Mouse (Mus musculus) left cerebral cortex, postnatal 4 days (tissue): ENCODE measurements around the gene Eif2d. TPM values are rescaled to one million over a fixed set of nuclear protein-coding genes. Genes with fewer than 3 reads are reported as not detected.

Experiments
- DNase-seq: peaks from one replicate; pipeline ENCODE4 v3.0.0-alpha.2; 2022
- intact Hi-C: fragments of 180-260 bp; cut with DNase I; formaldehyde crosslinking; loops from one replicate; pipeline ENCODE4 v1.15.1; 2025
- total RNA-seq, 2 experiments: library from RNA; stranded (reverse); gene quantifications; 2 replicates each; pipeline ENCODE4 v1.2.3; 2021

Eif2d gene
- total RNA-seq, 2 experiments from 2014 or later = 40.8 to 45.0 TPM

DNA sequence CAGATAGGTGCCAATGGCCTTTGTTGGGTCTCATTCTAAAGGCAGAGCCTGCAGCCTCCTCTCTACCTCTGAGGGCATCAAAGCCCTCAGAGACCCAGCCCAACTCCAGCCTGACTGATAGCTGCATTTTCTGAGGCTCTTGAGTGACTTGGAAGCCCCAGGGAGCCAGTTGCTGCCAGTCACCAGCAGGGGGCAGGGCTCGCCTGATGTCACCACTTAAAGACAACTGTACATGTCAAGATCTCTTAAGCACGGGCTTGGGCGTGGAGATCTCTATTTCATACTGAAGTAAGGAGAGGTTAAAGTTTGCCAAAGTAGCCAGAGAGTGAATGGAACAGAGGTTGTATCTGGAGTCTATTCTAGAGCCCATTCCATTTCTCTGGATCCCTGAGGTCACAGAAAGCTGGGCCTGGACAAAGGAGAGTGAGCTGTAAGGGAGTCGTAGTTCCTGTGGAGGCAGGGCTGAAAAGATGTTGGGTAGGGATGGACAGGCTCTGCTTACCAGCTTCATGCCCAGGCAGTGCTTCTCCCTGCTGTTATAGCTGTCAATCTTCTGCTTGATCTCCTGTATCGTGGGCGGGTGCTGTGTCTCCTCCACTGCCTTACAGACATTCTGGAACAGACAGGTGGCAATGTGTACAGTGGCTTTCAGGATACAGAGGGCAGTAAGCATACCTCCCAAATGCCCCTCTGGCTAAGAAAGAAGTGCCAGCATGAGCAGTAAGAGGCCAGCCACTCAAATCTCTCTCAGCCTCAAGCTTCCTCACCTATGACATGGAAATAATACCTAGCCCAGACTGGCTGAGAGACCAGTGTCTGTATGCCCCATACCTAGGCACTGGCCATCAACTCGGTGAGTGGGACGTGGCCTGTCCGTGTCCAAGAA, 28.9 kb downstream of the Eif2d start:
- peak; percentile 82 for DNase-seq
- intact Hi-C loops = loop anchor here (2.0 kb wide), 1 partner anchor 63 kb away; the partner anchor contains the start of gene Rassf5

DNA sequence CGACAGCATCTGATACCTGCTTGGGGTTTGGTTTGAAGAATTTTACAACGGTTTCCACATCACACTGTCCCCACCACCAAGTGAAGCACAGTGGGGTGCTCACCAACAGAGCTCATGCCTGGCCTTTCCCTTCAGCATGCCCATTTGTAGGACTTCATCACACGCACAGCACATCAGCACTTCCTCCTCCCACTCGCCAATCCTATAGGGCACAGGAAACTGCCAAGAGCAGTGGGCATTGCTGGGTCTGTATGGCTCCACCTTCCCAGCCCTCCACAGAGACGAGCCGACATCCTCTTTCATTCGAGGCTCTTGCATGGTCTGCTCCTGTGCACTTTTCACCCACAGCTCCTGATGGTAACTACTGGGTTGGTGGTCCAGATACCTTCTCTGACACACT, 30.2 kb downstream of the Eif2d start:
- DNase-seq = no peak
- intact Hi-C loops = no loop called here

- no peak for DNase-seq
- intact Hi-C loops = no loop called here
These were observed 31.4 kb downstream of the Eif2d start for GRCm38 (mm10) chr1:131184253-131184955.

DNA sequence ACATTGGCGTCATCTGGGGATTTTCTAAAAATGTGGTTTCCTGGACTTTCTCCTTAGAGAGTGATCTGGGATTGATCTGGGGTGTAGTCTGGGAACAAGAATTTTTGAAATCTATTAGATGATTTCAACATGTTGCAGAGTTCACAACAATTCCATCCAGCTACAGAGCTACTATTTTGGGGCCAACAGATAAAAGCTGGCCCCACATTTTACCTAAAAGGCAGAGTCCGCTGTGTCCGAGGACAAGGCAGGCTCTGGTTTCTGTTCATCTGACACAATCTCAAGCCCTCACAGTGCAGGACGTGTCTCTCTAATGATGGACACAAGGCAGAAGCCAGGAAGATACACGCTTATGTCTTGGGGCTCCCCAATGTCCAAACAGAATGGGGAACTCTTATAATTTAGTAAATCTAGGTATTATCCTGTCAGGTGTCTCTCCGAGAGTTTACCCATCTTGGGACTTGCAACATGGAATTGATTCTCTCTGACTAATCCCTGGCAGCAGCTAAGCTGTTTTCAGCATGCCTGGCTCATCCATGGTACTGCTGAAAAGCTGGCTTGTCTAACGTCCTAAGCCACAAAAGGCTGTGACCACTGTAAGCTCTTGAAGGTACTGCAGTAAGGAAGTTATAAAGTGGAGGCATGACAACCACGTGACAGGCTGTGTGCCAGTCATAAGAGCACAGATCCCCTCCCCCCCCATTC, 32.1 kb downstream of the Eif2d start:
- intact Hi-C loops = no loop called here
- no peak for DNase-seq

DNA sequence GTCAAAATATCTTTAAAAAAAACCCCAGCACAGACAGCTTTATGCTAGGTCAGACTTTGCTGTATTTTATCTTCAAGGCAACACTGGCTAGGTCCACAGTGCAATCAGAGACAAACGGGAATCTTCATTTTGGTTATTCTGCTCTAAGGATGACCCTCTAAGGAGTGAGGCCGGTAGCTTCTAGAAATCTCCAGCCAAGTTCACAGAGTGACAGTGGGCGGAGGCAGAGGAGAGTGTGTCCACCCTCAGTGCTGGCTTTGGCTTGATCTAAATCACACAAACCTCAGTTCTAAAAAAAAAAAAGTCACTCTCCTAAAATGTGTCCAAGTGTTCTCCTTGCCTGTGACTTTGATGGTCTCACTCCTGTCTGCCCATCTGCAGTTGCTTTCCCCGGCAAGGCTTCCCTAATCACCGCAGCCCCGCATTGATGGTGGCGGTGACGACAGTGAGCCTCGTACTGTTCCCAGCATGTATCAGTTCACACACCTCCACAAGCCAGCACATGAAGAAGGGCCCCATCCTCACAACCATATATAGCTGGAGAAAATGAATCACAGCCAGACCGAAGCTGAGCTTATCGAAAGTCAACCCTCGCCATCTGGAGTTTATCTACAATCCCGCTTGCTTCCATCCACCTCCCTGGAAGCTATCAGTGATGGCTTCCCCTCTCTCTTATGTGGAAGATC, 33.0 kb downstream of the Eif2d start:
- intact Hi-C loops = no loop called here
- no peak for DNase-seq

- intact Hi-C loops = no loop called here
These were observed 34.0 kb downstream of the Eif2d start for GRCm38 (mm10) chr1:131186995-131187394.

GRCm38 (mm10) chr1:131187856-131188255, 34.9 kb downstream of the Eif2d start:
- no peak for DNase-seq
- intact Hi-C loops = no loop called here

More at GRCm38 (mm10) chr1:131186995-131187394, 34.0 kb downstream of the Eif2d start:
- no peak for DNase-seq

DNA sequence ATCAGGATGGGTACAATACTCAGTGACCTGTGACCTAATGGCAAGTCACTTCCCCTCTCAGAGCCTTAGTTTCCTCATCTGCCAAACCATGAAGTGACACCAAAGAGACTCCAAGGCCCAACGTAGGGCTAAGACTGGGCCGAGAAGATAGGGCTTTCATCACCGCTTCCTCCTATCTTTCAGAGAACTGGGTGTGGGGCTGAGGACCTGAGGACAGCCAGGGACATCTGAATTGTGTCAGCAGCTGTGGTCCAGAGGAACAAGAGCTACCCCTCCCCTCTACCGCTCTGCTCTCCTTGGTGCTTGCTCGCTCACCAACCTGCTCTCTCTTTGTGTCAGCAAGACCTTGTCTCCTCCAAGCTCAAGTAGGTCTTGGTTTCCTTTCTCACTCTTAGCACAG, 35.7 kb downstream of the Eif2d start:
- intact Hi-C loops = no loop called here
- DNase-seq = no peak

GRCm38 (mm10) chr1:131193746-131194145, 40.8 kb downstream of the Eif2d start:
- intact Hi-C loops = no loop called here

GRCm38 (mm10) chr1:131195653-131196052, 42.7 kb downstream of the Eif2d start:
- intact Hi-C loops = no loop called here
- no peak for DNase-seq

More at GRCm38 (mm10) chr1:131193746-131194145, 40.8 kb downstream of the Eif2d start:
- no peak for DNase-seq

GRCm38 (mm10) chr1:131196107-131196506, 43.1 kb downstream of the Eif2d start:
- intact Hi-C loops = no loop called here
- DNase-seq = no peak

DNA sequence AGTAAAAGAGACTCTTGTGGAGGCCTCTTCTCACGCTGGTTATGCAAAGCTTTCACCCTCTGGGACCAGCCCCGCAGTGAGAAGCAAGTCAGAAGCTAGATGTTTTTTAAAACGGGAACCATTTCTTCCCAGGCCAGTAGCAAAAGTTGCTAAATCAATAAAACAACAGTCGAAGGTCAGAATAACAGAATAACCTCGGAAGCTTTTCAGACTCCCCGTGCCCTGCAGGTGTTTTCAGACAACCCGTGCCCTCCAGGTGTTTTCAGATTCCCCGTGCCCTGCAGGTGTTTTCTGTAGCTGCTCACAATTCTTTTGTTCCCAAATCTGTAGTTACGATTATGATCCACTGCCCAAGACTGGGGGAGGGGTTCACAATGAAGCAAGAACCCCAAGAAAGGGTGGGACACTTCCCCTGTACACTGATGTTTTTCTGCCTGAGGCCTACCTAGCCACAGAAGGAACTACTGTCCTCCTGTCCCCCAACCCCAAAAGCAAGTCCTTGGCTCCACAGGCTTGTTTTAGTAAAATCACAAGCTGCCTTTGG, 45.5 kb downstream of the Eif2d start:
- DNase-seq = no peak
- intact Hi-C loops = no loop called here

- peak; percentile 19 for DNase-seq
- intact Hi-C loops = no loop called here
These were observed 46.3 kb downstream of the Eif2d start for GRCm38 (mm10) chr1:131199118-131199821.

DNA sequence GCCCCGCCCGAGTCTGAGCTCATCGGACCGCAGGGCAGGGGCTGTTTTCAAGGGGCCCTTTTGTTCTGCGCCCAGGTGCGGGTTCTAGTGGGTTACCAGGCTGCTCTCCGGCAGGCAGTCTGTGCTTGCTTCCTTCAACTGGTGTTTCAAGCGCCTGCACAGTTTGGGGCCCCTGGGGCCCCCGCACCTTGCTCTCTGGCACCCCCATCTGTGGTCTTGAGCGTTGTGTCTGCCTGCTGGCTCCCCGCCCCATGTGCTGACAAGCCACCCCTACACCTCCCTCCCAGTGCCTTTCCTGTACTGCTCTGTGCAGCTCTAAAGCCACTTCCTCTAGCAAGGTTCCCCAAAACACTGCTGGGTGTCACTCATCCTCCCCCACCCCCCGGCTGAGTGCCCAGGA, 47.0 kb downstream of the Eif2d start:
- DNase-seq = peak; percentile 27
- intact Hi-C loops = no loop called here

DNA sequence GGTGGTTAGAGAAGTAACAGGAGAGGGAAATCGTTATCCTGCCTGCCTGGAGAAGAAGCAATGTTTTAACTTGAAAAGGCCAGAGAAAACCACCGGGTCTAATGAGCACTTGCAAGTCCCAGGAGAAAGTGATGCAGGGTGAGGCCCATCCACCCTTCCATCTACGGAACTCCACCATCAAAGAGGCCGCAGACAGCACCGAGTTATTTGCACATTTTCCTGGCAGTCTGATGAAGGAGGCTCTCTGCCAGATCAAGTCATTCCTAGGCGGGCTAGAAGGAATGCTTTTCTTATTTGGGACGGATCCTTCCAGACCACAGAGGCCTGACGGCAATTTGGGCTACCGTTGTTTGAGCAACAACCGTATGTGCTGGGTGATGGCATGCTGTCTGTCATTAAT, 47.6 kb downstream of the Eif2d start:
- intact Hi-C loops = no loop called here

GRCm38 (mm10) chr1:131201391-131201790, 48.4 kb downstream of the Eif2d start:
- intact Hi-C loops = no loop called here
- DNase-seq = no peak

More for the DNA sequence above, 47.6 kb downstream of the Eif2d start:
- no peak for DNase-seq

GRCm38 (mm10) chr1:131204461-131204860, 51.5 kb downstream of the Eif2d start:
- DNase-seq = no peak
- intact Hi-C loops = no loop called here

- intact Hi-C loops = no loop called here
- no peak for DNase-seq
These were observed 53.4 kb downstream of the Eif2d start for GRCm38 (mm10) chr1:131206342-131206741.

DNA sequence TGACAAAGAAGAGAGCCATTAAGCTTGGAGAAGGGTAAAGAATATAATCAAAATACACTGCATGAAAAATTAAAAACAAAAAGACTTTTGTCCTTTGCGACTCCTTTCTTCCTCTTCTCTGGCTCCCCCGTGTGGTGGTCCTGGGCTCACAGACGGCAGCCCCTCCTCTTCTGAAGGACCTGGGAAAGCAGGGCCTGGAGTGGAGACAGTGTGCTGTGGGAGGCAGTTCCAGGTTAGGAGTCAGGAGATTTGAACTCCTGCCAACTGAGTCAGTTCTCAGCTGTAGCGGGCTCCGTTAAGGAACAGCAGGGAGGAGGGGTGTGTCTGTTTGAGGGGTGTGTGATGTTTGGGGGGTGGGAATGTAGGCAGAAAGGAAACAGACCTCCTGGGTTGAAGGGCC, 54.5 kb downstream of the Eif2d start:
- DNase-seq = peak; percentile 86
- intact Hi-C loops = no loop called here

DNA sequence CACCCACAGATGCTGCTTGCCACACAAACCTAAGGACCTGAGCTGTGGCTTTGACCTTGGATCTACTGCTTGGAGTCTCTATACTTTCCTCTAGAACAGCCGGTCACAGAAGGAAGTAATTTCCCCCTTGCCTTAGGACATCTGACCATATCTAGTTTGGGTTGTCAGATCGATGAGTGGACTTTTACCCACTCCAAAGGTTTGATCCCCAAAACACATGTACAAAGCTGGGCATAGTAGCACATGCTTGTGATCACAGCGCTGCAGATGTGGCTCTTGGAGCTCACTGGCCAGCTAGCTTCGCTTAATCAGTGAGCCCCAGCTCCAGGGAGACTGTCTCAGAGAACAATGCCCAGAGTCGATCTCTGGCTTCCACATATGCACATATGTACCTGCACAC, 55.1 kb downstream of the Eif2d start:
- intact Hi-C loops = no loop called here

More for the DNA sequence above, 55.1 kb downstream of the Eif2d start:
- DNase-seq = no peak
